Mouse (Mus musculus) right cerebral cortex, postnatal 36 days (tissue): ENCODE measurements around the gene 2410002F23Rik.
"Not testable (repeated sequence)": the region's sequence is repeated elsewhere in the genome, so short reads cannot be mapped to it uniquely, and the experiment has no call there.

Experiments
- DNase-seq, 2 experiments: peaks; one replicate each; pipeline ENCODE4 v3.0.0; 2022; ENCODE audit warnings: low spot score in 2 of 2, mixed read lengths in 1 of 2

Gene 2410002F23Rik

DNA sequence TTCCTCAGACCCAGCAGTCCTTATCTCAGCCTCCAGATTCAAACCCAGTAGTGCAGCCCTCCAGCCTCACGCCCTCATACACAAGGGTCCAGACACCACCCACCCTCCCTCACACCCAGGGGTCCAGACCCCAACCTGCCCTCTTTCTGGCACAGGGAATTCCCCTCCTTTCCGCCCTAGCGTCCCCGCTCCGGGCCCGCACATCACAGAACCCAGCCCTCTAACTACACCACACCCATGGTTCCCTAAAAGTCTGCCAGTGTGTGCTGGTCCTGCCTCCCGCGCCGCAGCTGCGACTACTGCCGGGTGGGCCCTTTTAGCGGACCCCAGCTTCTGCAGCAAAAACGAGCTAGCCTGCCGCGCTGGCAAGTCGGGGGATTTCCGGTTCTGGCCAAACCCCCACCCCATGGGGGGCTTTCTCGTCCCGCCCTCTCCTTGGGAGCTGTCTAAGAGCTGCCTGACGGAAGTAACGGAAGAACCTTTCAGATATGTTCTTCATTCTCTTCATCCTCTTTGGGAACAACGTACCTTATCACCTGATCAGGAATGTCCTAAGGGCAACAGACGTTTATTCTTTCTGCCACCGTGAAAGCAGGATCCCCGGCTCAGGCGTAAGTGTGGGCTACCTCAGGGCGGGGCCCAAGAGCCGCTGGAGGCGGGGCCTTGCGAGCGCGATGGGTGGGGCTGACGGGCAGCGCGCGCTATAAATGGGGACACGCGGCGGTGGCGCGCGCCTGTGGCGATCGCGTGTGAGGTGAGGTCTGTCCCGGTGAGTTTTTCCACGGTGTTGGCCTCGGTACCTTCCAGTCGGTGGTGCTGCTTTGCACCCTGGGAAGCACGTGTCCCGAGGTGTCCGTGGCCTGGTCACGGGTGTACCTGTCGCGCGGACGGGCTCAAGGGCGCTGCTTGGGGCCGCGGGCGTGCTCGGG is at the start of gene 2410002F23Rik, which contains the start of gene 1700028J19Rik:
TSS of gene 2410002F23Rik (plus strand) at position 668 of the 929 bp plus-strand sequence.
TSS of gene 1700028J19Rik (minus strand) at position 641 of the 929 bp plus-strand sequence.
- DNase-seq: peak; percentile 83 to 86

DNA sequence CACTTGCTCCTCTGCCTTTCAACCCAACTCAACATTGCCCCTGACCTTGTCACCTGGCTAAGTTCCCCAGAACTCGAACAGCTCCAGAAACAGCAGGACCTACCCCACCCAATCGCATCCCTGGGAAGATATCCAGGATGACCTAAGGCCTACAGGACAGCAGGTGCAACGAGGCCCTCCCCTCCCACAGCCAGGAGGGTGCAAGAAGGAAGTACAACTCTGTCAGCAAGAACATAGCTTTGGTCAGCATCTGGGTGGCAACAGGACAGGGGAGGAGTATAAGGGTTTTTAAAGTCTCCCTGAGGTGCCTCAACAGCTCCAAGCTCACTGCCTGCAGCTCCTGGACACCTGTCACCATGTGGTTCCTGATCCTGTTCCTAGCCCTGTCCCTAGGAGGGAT is 48.6 kb upstream of the 2410002F23Rik start, which contains the start of gene Klk1b3:
TSS of gene Klk1b3 (plus strand) at position 301 of the 400 bp plus-strand sequence.
- DNase-seq: no peak

DNA sequence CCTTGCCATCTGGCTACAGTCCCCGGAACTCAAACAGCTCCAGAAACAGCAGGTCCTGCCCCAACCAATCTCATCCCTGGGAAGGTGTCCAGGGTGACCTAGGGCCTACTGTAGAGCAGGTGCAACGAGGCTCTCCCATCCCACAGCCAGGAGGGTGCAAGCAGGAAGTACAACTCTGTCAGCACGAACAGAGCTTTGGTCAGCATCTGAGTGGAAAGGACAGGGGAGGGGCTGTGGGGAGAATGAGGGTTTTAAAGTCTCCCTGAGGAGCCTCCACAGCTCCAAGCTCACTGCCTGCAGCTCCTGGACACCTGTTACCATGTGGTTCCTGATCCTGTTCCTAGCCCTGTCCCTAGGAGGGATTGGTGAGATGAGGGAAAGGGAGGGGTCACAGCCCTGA is 39.4 kb upstream of the 2410002F23Rik start, which contains the start of gene Klk1b4:
TSS of gene Klk1b4 (plus strand) at position 301 of the 400 bp plus-strand sequence.
- DNase-seq: not testable (repeated sequence)

DNA sequence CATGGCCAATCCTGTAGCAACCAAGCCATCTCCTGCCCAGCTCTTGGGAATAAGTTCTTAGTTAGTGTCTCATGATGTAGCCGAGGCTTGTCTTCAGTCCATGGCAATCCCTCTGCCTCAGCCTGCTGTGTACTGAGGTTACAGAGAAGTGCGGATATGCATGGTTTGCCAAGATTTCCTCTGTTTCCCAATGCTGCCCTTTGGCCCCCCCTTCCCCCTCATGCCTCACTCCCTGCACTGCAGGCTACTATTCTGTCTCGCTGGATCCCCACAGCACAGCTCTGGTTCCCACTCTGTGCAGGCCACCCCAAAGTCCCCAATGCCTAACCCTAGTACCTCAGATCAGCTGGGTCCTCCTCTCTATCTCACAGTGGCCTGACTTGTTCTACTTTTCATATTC is 38.2 kb upstream of the 2410002F23Rik start:
- no peak for DNase-seq

DNA sequence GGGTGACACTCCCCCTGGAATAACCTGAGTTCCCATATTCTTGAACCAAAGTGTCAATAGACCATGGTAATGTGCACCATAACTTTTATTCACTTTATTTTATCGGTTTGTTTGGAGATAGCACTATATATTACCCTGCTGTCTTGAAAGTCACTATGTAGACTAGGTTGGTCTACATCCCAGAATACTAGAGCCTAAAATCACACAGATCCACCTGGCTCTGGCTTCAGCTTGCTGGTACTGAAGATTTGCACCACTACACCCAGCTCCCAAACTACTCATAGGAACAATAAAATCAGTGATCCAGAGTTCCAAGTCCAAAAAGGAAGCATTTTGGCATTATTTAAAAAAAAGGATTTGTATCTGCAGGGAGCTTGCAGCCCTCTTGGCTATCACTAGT is 30.9 kb upstream of the 2410002F23Rik start, which contains the start of gene Klk1b5:
TSS of gene Klk1b5 (plus strand) at position 301 of the 400 bp plus-strand sequence.
- no peak for DNase-seq

DNA sequence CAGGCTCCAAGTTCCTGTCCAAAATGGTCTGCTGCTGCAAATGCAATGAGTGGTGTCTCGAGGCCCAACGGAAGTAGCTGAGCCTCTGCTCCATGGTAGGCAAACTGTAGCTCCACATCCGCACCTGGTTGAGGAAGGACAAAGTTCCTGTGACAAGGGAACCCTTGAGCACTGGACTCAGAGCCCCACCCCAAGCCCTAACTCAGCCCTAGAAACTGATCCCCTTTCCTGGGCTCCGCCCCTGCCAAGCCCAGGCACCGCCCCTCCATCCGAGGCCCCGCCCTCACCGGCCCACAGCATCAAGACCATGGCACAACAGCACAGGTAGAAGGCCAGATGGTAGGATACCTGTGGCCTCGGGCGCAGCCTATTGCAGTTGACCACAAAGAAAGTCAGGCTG is 24.9 kb upstream of the 2410002F23Rik start:
- not testable (repeated sequence) for DNase-seq

DNA sequence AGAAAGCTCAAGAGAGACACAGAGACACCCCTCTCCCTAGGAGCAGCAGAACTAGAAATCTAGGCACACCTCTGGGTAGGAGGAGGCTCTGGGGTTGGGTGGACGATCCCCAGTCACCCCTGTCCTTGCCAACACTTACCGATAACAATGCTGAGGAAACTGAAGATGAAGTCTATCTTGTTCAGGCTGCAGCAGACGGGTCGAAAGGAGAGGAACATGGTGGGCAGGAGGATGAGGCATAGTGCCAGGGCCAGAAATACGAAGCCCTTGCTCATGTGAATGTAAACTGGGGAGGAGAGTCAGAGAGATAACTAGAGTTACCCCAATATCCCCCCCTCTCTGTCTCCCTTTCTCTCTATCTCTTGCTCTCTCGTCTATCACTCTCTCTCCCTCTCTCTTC is 24.2 kb upstream of the 2410002F23Rik start:
- not testable (repeated sequence) for DNase-seq

DNA sequence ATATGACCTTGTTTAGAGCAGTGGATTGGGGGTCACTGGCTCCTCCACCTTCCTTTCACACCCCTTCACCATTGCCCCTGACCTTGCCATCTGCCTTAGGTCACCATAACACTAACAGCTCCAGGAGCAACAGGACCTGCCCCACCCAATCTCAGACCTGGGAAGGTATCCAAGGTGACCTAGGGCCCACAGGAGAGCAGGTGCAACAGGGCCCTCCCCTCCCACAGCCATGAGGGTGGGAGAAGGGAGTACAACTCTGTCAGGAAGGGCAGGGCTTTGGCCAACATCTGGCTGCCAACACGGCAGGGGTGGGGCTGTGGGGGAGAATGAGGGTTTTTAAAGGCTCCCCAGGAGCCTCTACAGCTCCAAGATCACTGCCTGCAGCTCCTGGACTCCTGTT is 21.4 kb upstream of the 2410002F23Rik start, which contains the start of gene Klk1:
TSS of gene Klk1 (plus strand) at position 285 of the 400 bp plus-strand sequence.
- DNase-seq: no peak

DNA sequence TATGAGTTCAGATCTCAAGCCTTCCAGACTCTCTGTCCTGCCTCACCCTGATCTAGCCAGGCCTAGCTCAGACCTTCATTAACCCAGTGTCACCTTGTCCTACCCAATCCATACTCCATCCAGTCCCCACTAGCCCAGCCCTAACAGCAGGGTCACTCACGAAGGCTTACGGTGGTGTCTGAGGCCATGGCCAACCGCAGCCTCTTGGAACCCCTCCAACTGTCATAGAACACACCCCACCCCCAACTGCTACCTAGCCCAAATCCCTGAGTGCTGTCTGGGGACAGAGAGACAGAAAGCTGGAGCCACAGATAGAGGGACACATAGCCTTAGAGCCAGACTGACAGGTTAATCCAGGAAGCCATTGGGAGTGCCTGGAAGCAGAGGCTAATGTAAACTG is 10.6 kb upstream of the 2410002F23Rik start, which contains the start of gene Gm36864:
TSS of gene Gm36864 (plus strand) at position 269 of the 400 bp plus-strand sequence.
- DNase-seq: no peak

DNA sequence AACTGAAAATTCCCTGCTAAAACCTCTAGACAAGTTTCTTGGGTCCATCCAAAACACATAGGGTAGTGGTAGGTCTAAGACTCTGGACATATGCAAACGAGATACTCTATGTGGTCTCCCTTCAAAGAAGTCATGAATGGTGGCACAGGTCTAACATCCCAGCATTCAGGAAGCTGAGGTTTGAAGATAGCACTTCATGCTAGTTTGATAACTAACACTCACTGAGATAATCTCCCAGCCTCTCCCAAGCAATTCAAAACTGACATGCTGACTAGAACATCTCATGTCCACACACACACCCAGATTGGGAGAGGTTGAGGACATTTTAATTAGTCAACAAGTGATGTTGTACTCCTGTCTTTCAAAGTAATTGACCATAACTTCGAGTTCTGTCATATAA is 6.6 kb upstream of the 2410002F23Rik start:
- no peak for DNase-seq

DNA sequence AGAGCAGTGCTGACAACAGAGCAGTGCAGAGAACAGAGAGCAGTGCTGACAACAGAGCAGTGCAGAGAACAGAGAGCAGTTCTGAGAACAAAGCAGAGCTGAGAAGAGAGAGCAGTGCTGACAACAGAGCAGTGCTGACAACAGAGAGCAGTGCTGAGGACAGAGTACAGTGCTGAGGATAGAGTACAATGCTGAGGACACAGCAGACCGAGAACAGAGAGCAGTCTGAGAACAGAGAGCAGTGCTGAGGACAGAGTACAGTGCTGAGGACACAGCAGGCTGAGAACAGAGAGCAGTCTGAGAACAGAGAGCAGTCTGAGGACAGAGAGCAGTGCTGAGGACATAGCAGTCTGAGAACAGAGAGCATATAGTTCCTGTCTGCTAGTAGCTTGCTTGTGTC is 5.8 kb upstream of the 2410002F23Rik start:
- DNase-seq: no peak

DNA sequence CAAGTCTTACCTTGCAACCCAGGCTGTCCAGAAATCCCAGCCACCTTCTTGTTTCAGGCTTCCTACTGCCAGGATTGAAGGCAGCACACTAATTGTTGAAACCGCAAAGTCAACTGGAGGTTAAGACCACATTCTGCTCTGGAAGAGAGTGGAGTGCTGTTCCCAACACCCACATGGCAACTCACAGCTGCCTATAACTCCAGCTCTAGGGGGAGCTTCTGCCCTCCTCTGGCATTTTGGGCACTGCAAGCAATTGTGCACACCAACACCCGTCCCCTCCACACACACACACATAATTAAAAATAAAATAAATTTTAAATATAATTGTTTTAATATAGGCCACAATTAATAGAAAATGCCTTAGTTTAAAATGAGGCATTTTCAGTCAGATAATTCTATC is 5.4 kb upstream of the 2410002F23Rik start:
- DNase-seq: no peak

DNA sequence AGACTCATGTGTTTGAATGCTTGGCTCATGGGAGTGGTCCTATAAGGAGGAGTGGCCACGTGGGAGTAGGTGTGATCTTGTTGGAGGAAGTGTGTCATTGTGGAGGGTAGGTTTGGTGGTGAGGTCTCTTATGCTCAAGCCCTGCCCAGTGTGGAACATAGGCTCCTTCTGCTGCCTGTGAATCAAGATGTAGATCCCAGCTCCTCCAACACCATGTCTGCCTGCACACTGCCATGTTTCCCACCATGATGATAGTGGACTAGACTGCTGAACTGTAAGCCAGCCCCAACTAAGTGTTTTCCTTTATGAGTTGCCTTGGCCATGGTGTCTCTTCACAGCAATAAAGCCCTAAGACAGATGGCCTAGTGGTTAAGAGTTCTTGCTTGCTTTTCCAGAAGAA is 2.4 kb upstream of the 2410002F23Rik start:
- DNase-seq: no peak

DNA sequence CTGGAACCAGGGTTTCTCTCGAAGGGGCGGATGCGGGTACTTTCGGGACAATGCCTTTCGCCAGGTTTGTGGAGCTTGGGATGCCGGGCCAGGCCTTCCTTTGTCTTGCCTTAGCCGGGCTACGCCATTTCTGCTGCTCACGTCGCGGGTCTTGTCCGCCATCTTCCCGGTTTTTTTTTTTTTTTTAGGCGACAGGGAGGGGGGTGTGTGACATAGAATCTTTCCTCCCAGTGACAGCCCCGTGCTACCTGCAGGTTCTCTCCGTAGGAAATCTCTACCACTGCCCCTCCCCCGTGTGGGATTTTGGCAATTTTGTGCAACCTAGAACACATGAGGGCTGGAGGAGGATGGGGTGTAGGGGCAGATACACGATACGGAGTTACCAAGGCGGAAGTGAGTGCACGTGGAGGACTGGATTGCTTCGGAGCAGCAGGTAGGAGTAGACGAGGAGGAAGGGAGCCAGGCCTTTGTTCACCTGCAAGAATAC is 505 bp downstream of the 2410002F23Rik start:
- DNase-seq: peak; percentile 35 to 39

DNA sequence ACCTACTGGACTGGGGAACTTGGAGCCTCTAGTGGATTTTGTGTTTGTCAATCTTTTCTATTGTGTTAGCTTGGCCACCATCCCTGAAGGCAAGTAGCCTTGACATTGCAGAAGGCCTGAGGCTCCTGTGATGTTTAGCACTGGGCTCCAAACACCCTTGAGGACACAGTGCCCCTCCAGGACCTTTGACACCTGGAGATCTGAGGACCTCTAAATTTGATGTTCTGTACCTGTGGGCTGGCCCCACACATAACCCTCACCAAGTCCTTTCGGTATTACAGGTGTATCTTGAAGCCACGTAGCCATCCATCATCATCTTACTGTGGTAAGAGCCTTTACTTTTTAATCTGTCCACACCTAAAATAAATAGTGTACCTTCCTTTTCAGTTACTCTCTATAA is 1.4 kb downstream of the 2410002F23Rik start:
- DNase-seq: no peak

DNA sequence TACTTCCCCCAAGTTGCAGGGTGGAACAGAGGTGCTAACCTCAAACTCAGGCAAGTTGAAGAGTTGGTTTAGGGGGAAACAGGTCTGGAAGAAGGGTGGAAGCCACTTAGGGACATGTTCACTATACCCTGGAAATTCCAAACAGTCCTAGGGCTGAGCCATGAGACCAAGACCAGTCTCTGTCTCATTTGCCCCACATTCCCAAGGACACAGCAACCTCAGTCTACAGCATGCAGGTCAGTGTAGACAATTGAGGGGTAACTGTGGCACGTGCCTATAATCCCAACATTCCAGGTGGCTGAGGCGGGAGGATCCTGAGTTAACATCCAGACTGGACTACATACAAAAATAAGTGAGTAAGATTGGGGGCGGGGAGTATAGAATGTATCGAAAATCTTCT is 2.7 kb downstream of the 2410002F23Rik start:
- DNase-seq: no peak

DNA sequence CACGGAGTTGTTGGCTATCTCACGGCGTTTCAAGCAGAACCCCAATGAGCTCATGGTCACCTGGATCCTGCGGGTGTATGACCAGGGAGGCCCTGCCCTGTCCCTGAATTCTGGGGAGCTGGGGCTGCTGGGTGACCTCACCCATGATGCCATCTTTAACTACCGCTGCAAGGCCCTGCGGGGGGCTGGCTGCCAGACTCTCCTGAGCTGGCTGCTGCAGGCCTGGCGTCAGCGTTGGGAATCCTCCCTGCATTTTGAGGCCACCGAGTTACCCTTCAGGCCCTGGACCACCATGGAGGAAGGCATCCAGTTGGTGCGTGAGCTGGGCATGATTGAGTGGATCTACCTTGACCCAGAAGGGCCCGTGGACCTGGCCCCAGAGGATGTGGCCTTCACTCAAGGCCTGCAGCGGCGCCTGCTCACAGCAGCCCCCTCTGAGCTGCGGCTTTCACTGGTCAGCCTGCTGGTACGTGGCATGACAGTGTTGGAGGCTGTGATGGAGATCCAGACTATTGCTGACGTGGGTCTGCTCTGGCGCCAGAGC is 4.3 kb downstream of the 2410002F23Rik start:
- DNase-seq: not testable (repeated sequence)

DNA sequence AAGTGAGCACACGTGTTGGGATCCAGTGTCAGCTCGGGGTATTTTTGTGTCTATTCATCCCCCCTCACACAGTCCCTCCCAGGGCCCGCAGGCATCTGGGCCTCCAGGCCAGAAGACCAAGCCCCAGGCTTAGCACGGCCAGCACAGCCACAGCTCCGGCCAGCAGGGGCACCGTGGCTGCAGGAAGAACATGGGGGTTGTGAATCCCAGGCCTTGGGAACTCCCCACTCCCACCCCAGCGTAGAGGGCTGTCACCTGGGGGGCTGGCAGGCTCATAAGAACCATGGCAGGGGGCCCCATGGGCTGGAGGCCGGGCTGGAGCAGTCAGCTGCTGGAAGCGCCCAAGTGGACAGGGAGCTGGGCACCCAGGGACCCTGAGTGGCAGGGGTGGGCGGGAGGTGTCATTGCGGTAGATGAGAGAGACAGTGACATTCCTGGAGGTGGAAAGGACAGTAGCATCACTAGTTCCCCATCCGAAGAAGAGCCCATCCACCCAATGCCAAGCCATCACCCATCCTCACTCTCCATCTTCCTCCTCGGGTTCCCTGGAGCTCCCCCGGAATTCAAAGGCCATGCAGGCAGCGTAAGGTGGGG is 6.6 kb downstream of the 2410002F23Rik start:
- DNase-seq: no peak

DNA sequence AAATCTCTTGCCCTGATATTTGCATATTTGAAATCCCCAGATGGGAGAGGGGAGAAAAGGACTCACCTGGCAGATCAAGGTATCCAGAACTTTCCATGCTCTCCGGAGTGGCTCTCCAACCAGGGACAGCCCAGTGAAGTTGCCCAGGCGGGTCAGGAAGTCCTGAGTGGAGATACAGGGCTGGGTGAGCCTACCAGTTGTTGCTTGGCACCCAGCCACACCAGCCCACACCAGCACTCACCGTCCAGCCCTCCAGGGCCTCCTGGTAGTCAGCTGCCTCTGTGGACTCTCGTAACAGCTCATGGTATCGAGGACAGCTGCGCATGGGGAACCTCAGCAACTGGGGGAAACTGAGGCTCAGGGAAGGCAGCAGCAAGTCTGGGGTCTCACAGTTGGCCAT is 8.4 kb downstream of the 2410002F23Rik start:
- DNase-seq: no peak

DNA sequence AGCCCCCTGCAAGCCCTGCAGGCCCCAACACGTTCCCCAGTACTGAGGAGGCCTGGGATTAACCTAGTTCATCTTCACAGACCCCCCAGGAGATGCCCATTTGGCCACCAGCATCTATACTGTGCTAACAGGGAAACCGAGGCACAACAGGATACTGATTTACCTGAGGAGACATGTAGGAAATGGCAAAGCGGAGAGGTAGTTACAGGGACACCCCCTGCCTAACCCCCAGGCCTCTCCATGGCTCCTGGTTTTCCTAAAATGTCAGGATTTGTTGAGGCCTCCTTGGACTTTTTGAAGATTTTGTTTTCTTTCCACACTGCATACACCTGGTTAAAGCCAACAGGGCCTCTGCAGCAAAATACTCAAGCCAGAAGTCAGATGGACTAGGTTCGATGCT is 10.8 kb downstream of the 2410002F23Rik start, which contains the start of gene Acp4:
TSS of gene Acp4 (minus strand) at position 101 of the 400 bp plus-strand sequence.
- DNase-seq: no peak

DNA sequence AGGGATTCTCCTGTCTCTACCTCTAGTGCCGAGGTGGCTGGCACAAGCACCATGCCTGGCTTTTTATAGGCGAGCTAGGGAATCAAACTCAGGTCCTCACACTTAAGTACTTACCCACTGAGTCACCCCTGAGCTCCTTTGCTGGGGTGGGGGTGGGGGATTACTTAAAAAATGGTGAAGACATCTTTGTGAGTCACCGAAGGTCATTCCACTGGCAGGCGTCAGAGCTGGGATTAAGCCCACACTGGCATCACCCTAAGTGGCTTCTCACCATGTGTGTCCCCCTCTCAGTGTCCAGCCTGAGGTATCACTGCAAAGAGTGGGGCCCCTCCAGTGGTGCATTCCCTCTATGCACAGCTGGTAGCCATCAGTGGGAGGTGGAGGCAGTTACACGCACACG is 13.9 kb downstream of the 2410002F23Rik start:
- no peak for DNase-seq

DNA sequence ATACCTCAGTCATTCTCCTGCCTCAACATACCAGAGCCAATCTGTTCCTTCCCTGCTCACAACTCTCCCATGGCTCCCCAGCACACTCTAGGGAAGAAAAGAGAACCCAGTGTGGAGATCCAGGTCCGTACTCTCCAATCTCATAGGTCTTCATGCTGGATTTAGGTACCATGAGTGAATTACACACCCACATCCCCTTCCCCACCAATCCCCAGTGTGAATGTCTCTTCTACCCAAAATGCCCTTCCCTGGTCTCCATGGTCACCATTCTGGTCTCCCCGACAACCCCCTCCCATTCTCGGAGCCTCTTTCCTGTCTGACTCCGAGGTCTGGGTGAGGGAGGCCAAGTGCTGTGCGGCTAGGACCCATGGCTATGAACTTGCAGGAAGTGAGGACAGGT is 14.6 kb downstream of the 2410002F23Rik start, which contains the start of gene Gm15517:
TSS of gene Gm15517 (plus strand) at position 301 of the 400 bp plus-strand sequence.
- DNase-seq: no peak
